Mouse (Mus musculus) induced T-regulatory cell, adult 2 months (primary cell): ENCODE measurements around the gene Anapc5.

Experiments used
- DNase-seq: peaks from one replicate; pipeline ENCODE4 v3.0.0-alpha.2; 2012; ENCODE audit warnings: low read depth

Gene Anapc5

DNA sequence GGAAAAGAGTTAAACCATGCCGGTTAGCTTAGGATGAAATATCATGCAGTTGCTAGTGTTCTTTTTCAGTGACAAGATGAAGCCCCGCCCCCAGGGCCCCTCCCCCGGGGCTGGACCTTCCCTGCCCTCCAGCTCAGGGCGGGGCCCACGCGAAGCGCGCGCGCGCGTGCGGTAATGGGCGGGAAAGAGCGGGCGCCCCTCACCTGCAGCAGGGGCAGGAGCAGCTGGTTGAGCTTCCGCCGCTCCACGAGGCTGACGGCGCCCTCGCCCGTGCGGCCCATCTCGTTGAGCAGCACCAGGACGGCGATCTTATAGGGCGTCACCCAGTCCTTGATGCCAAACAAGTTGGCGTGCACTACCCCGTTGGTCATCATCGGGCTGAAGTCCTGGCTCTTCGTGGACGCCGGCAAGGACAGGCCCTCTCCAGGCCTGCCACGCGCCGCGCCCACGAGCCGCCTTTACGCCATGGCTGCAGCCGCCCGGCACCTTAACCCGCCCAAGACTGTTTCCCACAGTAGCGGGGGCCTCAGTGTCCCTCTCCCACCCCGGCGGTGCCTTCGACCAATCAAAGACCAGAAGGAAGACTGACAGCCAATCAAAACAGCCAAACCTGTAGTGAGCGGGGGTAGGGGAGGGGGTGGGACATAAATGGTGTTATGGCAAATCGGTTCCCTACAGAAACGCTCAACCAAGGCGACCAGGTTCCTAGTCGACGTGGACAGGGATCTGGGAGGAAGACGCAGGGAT, at the start of gene Anapc5:
Gene Anapc5 (minus strand): TSS at position 563 of the 747 bp plus-strand sequence.
- peak; percentile 99 for DNase-seq

- DNase-seq, result no peak
These were observed 41.9 kb upstream of the Anapc5 start for GRCm38 (mm10) chr5:122863053-122863452.

GRCm38 (mm10) chr5:122855858-122856257, 34.7 kb upstream of the Anapc5 start:
- DNase-seq, result peak; percentile 49

- no peak for DNase-seq
These were observed 31.5 kb upstream of the Anapc5 start for GRCm38 (mm10) chr5:122852611-122853010.

DNA sequence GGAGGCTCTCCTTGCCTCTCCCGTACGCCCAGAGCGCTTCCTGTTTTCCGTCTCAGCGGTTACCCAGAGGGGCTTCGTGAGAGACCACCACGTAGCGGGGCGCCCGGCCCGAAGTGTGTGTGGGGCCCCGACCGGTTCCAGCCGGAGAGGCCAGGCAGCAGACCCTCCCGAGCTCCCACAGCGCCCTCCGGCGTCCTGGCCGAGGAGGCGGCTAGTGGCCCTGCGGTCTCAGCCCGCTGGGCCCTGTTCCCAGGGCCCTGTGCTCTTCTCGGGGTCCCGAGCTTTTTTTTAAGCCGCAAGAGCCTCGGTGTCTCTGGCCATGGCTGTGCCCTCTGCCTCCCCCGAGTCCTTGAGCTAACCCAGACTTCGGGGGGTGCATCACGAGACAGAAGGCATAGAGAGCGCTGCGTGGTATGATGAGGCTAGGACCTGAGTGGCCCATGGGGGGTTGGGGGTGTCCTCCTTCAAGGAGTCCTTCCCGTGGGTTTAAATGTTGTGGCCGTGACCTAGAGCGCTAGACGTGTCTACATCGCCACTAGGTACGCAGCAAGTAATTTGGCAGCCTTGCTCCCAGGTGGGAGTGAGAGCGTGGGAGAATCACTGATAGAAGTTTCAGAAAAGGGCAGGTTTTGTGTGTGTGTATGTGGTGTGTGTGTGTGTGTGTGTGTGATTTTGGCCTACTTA, 29.3 kb upstream of the Anapc5 start:
- peak; percentile 58 for DNase-seq

DNA sequence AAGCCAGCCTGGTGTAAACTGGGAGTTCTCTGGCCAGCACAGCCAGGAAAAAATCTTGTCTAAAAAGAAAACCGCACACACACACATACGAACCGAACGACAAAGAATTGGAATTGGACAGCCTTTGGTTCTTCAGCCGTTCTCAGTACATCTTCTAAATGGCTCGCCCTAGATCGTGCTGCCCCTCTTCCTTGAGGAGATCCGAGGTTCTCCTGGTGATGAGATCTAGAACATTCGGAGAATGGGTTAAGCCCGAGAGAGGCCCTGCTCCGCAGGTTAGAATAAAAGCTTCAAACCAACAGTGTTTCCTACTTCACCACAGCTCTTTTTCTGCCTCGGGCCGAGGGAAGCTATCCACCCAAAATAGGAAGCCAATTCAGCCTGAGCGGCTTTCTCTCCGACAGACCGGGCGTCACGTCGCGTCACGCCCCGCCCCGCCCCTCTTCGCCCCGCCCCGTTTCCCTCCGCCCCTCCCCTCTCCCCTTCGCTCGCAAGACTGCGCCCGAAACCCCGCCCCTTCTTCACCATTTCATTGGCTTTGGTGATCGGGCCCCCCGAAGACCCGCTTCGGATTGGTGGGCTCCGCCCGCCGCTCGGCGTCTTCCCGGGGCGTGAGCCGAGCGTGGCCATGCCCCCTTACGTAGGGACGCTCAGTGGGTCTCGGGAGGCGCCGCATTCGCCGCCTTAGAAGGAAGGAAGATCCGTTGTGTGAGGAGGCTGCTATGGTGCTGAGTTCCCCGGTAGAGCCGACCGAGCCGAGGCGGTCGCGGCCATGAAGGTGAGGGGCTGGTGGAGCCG, 28.6 kb upstream of the Anapc5 start, which contains the start of gene Rnf34:
Gene Rnf34 (plus strand): TSS at position 528 of the 798 bp plus-strand sequence.
- peak; percentile 99 for DNase-seq

- no peak for DNase-seq
These were observed 22.7 kb upstream of the Anapc5 start for GRCm38 (mm10) chr5:122843799-122844198.

- DNase-seq, result no peak
These were observed 20.0 kb upstream of the Anapc5 start for GRCm38 (mm10) chr5:122841126-122841525.

GRCm38 (mm10) chr5:122832996-122833395, 11.9 kb upstream of the Anapc5 start:
- peak; percentile 38 for DNase-seq

DNA sequence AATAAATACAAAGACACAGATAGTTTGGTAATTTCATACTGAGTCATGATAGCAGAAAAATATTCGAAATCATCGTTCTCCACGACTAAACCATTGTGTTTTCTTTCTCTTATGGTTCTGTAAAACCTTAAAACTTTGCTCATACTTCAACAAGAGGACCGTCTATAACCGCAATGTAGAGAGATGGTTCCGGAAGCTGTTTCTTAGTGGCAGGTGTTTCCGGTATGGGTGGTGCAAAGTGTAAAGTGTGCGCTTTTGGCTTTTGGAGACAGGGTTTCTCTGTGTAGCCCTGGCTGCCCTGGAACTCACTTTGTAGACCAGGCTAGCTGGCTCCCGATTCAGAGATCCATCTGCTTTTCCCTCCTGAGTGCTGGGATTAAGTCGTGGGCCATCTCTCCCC, 11.4 kb upstream of the Anapc5 start:
- DNase-seq, result peak; percentile 65

- DNase-seq, result no peak
These were observed 4.0 kb upstream of the Anapc5 start for GRCm38 (mm10) chr5:122825099-122825498.

DNA sequence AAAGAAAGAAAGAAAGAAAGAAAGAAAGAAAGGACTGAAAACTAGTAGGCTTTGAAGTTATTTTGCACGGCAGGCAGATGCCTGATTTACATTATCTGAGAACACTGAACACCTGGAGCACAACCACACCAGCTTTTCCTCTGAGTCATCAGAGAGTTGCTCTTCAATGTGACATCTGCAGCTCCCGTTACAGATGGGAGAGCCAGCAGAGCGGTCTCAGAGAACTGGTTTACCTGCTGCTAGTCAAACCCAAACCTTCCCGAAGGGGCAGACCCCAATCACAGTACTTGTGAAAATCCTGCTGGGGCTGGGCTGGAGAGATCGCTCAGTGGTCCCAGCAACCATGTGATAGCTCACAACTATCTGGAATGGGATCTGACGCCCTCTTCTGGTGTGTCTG, 3.3 kb upstream of the Anapc5 start:
- no peak for DNase-seq

DNA sequence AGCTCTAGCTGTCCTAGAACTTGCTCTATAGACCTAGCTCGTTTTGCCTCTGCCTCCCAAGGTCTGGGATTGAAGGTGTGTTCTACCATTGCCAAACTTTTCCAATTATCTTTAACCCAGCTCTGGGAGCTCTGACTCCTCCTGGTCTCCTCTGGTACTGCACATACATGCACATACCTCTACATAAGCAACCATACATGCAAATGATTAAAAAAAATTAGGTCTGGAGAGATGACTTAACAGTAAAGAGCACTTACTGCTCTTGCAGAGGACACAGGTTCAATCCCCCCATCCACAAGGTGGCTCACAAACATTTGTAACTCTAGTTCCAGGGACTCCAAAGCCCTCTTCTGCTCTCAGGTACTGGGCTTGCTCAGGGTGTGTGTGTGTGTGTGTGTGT, 2.8 kb upstream of the Anapc5 start:
- peak; percentile 47 for DNase-seq

GRCm38 (mm10) chr5:122822441-122822840, 1.3 kb upstream of the Anapc5 start:
- DNase-seq, result no peak

DNA sequence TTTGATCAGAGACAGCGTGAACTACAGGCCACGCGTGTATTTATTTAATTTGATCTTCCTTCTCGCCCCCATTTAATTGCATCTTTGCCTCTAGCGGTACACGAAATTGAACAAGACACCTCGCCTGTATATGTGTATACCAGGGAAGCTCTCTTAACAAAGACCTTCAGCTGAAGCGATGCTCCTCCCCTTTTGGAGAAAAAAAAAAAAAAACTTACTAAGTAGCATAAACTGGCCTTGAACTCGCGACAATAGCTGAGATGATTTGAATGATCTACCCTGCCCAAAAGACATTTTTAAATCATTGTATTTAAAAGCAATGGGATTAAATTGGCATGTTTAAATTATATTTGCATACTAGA, 366 bp upstream of the Anapc5 start:
- no peak for DNase-seq

DNA sequence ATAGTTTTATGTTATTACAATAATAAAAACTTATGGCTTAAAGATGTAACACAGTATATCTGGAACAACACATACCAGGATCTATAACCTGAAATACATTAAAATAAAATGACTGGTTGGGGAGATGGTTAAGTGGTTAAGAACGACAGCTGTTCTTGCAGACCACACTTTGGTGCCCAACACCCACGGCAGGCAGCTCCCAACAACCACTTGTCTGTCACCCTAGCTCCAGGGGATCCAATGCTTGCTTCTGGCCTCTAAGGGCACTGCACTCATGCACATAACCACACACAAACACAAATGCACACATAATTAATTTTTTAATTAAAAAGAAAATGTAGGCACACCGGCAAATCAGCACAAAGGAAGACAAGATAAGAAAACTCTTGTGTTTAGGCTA, 8.4 kb downstream of the Anapc5 start:
- no peak for DNase-seq

DNA sequence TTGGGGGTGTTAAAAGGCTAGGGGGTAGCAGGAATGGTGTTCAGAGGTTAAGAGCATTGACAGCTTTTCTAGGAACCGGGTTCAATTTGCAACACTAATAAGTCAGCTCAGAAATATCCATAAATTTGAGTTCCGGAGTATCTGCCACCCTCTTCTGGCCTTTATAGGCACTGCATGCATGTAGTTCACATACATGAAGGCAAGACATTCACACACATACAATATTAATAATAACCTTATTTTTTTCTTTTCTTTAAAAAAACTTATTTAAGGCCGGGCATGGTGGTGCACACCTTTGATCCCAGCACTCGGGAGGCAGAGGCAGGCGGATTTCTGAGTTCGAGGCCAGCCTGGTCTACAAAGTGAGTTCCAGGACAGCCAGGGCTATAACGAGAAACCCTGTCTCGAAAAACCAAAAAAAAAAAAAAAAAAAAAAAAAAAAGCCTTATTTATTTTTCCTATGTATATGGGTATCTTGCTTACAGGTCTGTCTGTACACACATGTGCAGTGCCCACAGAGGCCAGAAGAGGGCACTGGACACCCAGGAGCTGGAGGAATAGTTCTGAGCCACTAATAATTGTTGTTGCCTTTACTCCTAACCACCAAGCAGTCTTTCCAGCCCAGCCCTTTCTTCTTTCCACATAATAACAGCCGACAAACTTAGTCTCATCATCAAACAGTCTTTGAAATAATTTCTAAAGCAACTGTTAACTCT, 9.6 kb downstream of the Anapc5 start:
- DNase-seq, result peak; percentile 92

- DNase-seq, result peak; percentile 42
These were observed 15.6 kb downstream of the Anapc5 start for GRCm38 (mm10) chr5:122805503-122805902.

GRCm38 (mm10) chr5:122802706-122803105, 18.4 kb downstream of the Anapc5 start:
- no peak for DNase-seq

- DNase-seq, result no peak
These were observed 19.5 kb downstream of the Anapc5 start for GRCm38 (mm10) chr5:122801684-122802083.

- DNase-seq, result no peak
These were observed 20.7 kb downstream of the Anapc5 start for GRCm38 (mm10) chr5:122800345-122801010.
